Mouse (Mus musculus): ENCODE measurements around the gene Gm4724. TPM values are rescaled to one million over a fixed set of nuclear protein-coding genes. Genes with fewer than 3 reads are reported as not detected.

Gene Gm4724
- 15.5 and 43.3 TPM in 2 replicates for polyA plus RNA-seq (2021; fragmentation: Nextera tagmentation)
- long read RNA-seq, experiment 1, transcript Gm4724-203 (4 exons, 1,198 nt), result major isoform, 98 of 120 reads
- long read RNA-seq, experiment 1, transcript Gm4724-201 (5 exons, 1,659 nt), result minor isoform, 5 of 120 reads
- long read RNA-seq, experiment 1, transcript Gm4724-204 (5 exons, 814 nt), result minor isoform, 9 of 120 reads
- long read RNA-seq, experiment 1, partial matches to known transcripts, result 2 of 120 reads
- long read RNA-seq, experiment 1, other reads (novel, unspliced or antisense), result 6 of 120 reads
- long read RNA-seq, experiment 2, transcript Gm4724-203 (4 exons, 1,198 nt), result major isoform, 28 of 37 reads
- long read RNA-seq, experiment 2, partial matches to known transcripts, result 0 of 37 reads
- long read RNA-seq, experiment 2, other reads (novel, unspliced or antisense), result 5 of 37 reads

DNA sequence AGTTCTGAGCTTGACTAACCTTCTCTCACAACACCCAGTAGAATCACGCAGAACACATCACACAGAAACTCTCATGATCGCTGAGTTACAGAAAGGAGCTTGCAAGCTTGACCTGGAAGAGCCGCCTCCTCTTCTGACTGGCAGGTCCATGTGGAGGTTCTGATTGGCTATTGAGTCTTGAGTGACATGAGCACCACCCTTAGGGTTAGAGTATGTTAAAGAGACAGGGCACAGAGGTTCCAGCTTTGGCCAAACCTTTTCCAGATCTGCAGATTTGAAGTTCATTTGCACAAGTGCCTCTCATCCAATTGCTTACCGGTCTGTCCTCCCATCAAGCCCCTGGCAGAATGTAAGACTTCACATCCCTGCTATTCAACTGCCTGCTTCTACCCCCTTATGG, at the start of gene Gm4724:
Gene Gm4724 (minus strand): TSS at position 101 of the 400 bp plus-strand sequence.

GRCm38 (mm10) chr2:175469685-175470084, 34.1 kb upstream of the Gm4724 start, which contains the start of gene Zfp965:
TSS of gene Zfp965 (plus strand) at chr2:175469985.

Other genes with a start within 250 kb of the Gm4724 start
- 2.0 and 15.8 TPM in 2 replicates for gene Gm14391, start 228.9 kb downstream of the Gm4724 start, polyA plus RNA-seq (2021; fragmentation: Nextera tagmentation)
- gene Gm14440, start 160.7 kb downstream of the Gm4724 start, polyA plus RNA-seq (2021; fragmentation: Nextera tagmentation), result not detected in 2 replicates
- 7.9 and 11.0 TPM in 2 replicates for gene Gm4631, start 97.6 kb downstream of the Gm4724 start, polyA plus RNA-seq (2021; fragmentation: Nextera tagmentation)
- 7.7 and 8.1 TPM in 2 replicates for gene Zfp968, start 63.4 kb downstream of the Gm4724 start, polyA plus RNA-seq (2021; fragmentation: Nextera tagmentation)
- gene Zfp965, start 34.2 kb upstream of the Gm4724 start, polyA plus RNA-seq (2021; fragmentation: Nextera tagmentation), result 6.2 and 8.8 TPM in 2 replicates
- gene Gm11007, start 208.2 kb upstream of the Gm4724 start, polyA plus RNA-seq (2021; fragmentation: Nextera tagmentation), result not detected in 2 replicates